9 mouse cellular contexts compared by ENCODE assay signal in genomic region chr11:60412173-60412572, GRCm38 (mm10). TPM values are rescaled to one million over a fixed set of nuclear protein-coding genes. Genes with fewer than 3 reads are reported as not detected.
A peak's percentile ranks its signal among the peaks of the same experiment; 100 is the strongest.
DNase-seq lines count a peak whose midpoint lies in the region; ATAC-seq and TF ChIP-seq lines count a peak whose summit lies in the region.
"Had no signal": no experiment of that assay in that cellular context is flagged by ENCODE, and none has a peak within 500 bp of the region (broad histone marks: within the 10 kb centered on the region; RNA-seq: fewer than 3 reads in every experiment).

No protein-coding gene starts in this region.

- TF ChIP-seq POLR2A in spleen, adult 2 months (IDR thresholded peaks at IDR 0.05; ENCODE audit: low read depth, low read length): no peak

- H3K4me3 ChIP-seq in forebrain, embryonic 10.5 days: no peak overlapping the region
- no peak overlapping the region for H3K4me3 ChIP-seq in forebrain, embryonic 16.5 days (replicated peaks; ENCODE audit: low read length)
- no peak overlapping the region for H3K4me3 ChIP-seq in liver, embryonic 13.5 days (replicated peaks)
- no peak overlapping the region for H3K4me3 ChIP-seq in spleen, adult 2 months (ENCODE audit: extremely low read depth, insufficient read depth, insufficient read length)
- H3K4me3 ChIP-seq: stomach, embryonic 15.5 days had no signal

- no peak overlapping the region for H3K9ac ChIP-seq in forebrain, embryonic 16.5 days (replicated peaks; ENCODE audit: low read depth, low read length)
- no peak overlapping the region for H3K9ac ChIP-seq in liver, embryonic 13.5 days
- H3K9ac ChIP-seq: stomach, embryonic 15.5 days had no signal

- ATAC-seq in forebrain, embryonic 16.5 days: no peak
- ATAC-seq in liver, embryonic 13.5 days (ENCODE audit: low read depth): no peak

- H3K36me3 ChIP-seq in forebrain, embryonic 10.5 days (replicated peaks): peaks cover 23% of the 10 kb centered on the region
- peaks cover 7% of the 10 kb centered on the region for H3K36me3 ChIP-seq in forebrain, embryonic 16.5 days (ENCODE audit: control insufficient read depth, insufficient read depth)
- peaks cover 31% of the 10 kb centered on the region for H3K36me3 ChIP-seq in liver, embryonic 13.5 days
- H3K36me3 ChIP-seq in spleen, adult 2 months (ENCODE audit: control insufficient read depth, insufficient read depth, low read length): peaks cover 11% of the 10 kb centered on the region

- H3K4me1 ChIP-seq in forebrain, embryonic 10.5 days: peaks cover 24% of the 10 kb centered on the region
- peaks cover 14% of the 10 kb centered on the region for H3K4me1 ChIP-seq in forebrain, embryonic 16.5 days (replicated peaks; ENCODE audit: control insufficient read depth, insufficient read depth, low read length)
- peaks cover 25% of the 10 kb centered on the region for H3K4me1 ChIP-seq in liver, embryonic 13.5 days (replicated peaks)
- H3K4me1 ChIP-seq in spleen, adult 2 months (ENCODE audit: control insufficient read depth, insufficient read depth, insufficient read length): peaks cover 7% of the 10 kb centered on the region

- no peak overlapping the region for H3K4me2 ChIP-seq in forebrain, embryonic 16.5 days (ENCODE audit: low read length)
- H3K4me2 ChIP-seq in liver, embryonic 13.5 days: no peak overlapping the region
- H3K4me2 ChIP-seq: stomach, embryonic 15.5 days had no signal

- WGBS in forebrain, embryonic 10.5 days: 17% methylated on average over 3 of the region's 3 CpGs
- 7% methylated on average over 3 of the region's 3 CpGs for WGBS in forebrain, embryonic 16.5 days
- 10% methylated on average over 3 of the region's 3 CpGs for WGBS in liver, embryonic 13.5 days (ENCODE audit: insufficient replicate concordance)
- 5% methylated on average over 3 of the region's 3 CpGs for WGBS in spleen, adult 2 months

- DNase-seq in forebrain, embryonic 10.5 days (ENCODE audit: extremely low spot score, low spot score): peak; percentile 33
- DNase-seq in testis, postnatal 10 days (ENCODE audit: low spot score): peak; percentile 80
- DNase-seq in testis, postnatal 14 days (ENCODE audit: low spot score): no peak
- DNase-seq in cerebellum, postnatal 10 days: peak; percentile 87 to 95
- DNase-seq in hindlimb bud, embryonic 11.5 days (ENCODE audit: extremely low spot score, low read depth, low spot score): peak; percentile 60
- peak; percentile 20 for DNase-seq in liver, embryonic 13.5 days
- DNase-seq in spleen, adult 2 months (ENCODE audit: low read depth in 1 of 2, low spot score in 2 of 2): peak; percentile 41 to 42

- no peaks in the 10 kb centered on the region for H3K9me3 ChIP-seq in forebrain, embryonic 10.5 days
- no peaks in the 10 kb centered on the region for H3K9me3 ChIP-seq in forebrain, embryonic 16.5 days (ENCODE audit: control insufficient read depth, low read length)
- no peaks in the 10 kb centered on the region for H3K9me3 ChIP-seq in liver, embryonic 13.5 days (replicated peaks)
- H3K9me3 ChIP-seq: stomach, embryonic 15.5 days had no signal

- H3K27me3 ChIP-seq in forebrain, embryonic 10.5 days (ENCODE audit: poor library complexity, severe bottlenecking): no peaks in the 10 kb centered on the region
- no peaks in the 10 kb centered on the region for H3K27me3 ChIP-seq in forebrain, embryonic 16.5 days (replicated peaks; ENCODE audit: control insufficient read depth, insufficient read depth, low read length)
- no peaks in the 10 kb centered on the region for H3K27me3 ChIP-seq in liver, embryonic 13.5 days
- H3K27me3 ChIP-seq in spleen, adult 2 months (ENCODE audit: control insufficient read depth, insufficient read depth, low read length): no peaks in the 10 kb centered on the region
- H3K27me3 ChIP-seq: stomach, embryonic 15.5 days had no signal

- H3K27ac ChIP-seq in forebrain, embryonic 10.5 days: no peak overlapping the region
- no peak overlapping the region for H3K27ac ChIP-seq in forebrain, embryonic 16.5 days (ENCODE audit: low read length)
- H3K27ac ChIP-seq in liver, embryonic 13.5 days: no peak overlapping the region
- no peak overlapping the region for H3K27ac ChIP-seq in spleen, adult 2 months (ENCODE audit: insufficient read depth, low read length)
- H3K27ac ChIP-seq: stomach, embryonic 15.5 days had no signal

- TF ChIP-seq CTCF in spleen, adult 2 months (IDR thresholded peaks at IDR 0.05; ENCODE audit: extremely low read depth, insufficient read depth, insufficient read length, insufficient replicate concordance): no peak

RNA-seq across cellular contexts. Expression of gene Gid4, which starts 4.8 kb away (rescaled TPM):
- polyA plus RNA-seq in forebrain, embryonic 10.5 days (2016; fragmentation: Nextera tagmentation; extraction: Ambion mirVana): 29.5 and 33.5 TPM in 2 replicates
- polyA plus RNA-seq in forebrain, embryonic 16.5 days (2015; fragmentation: Nextera tagmentation; extraction: Ambion mirVana): 28.7 and 29.7 TPM in 2 replicates
- 9.9 and 12.8 TPM in 2 replicates for polyA plus RNA-seq in liver, embryonic 13.5 days (2015; fragmentation: Nextera tagmentation; extraction: Ambion mirVana)
- 10.0 and 11.7 TPM in 2 replicates for polyA plus RNA-seq in spleen, adult 2 months (2012; rRNA removed)

RNA-seq across cellular contexts. Expression of gene Atpaf2, which starts 6.1 kb away (rescaled TPM):
- polyA plus RNA-seq in forebrain, embryonic 10.5 days (2016; fragmentation: Nextera tagmentation; extraction: Ambion mirVana): 53.5 and 54.8 TPM in 2 replicates
- polyA plus RNA-seq in forebrain, embryonic 16.5 days (2015; fragmentation: Nextera tagmentation; extraction: Ambion mirVana): 50.5 and 53.4 TPM in 2 replicates
- 43.5 and 44.0 TPM in 2 replicates for polyA plus RNA-seq in liver, embryonic 13.5 days (2015; fragmentation: Nextera tagmentation; extraction: Ambion mirVana)
- 15.1 and 19.1 TPM in 2 replicates for polyA plus RNA-seq in spleen, adult 2 months (2012; rRNA removed)

RNA-seq across cellular contexts. Expression of gene Drg2, which starts 42.2 kb away (rescaled TPM):
- 129 and 130 TPM in 2 replicates for polyA plus RNA-seq in forebrain, embryonic 10.5 days (2016; fragmentation: Nextera tagmentation; extraction: Ambion mirVana)
- 103 TPM in 2 replicates for polyA plus RNA-seq in forebrain, embryonic 16.5 days (2015; fragmentation: Nextera tagmentation; extraction: Ambion mirVana)
- polyA plus RNA-seq in liver, embryonic 13.5 days (2015; fragmentation: Nextera tagmentation; extraction: Ambion mirVana): 47.6 and 52.3 TPM in 2 replicates
- 26.4 and 27.6 TPM in 2 replicates for polyA plus RNA-seq in spleen, adult 2 months (2012; rRNA removed)

RNA-seq across cellular contexts. Expression of gene Myo15, which starts 57.0 kb away (rescaled TPM):
- 0.02 and 0.10 TPM in 2 replicates for polyA plus RNA-seq in forebrain, embryonic 10.5 days (2016; fragmentation: Nextera tagmentation; extraction: Ambion mirVana)
- polyA plus RNA-seq in forebrain, embryonic 16.5 days (2015; fragmentation: Nextera tagmentation; extraction: Ambion mirVana): 0.08 and 0.15 TPM in 2 replicates
- 0.16 and 0.21 TPM in 2 replicates for polyA plus RNA-seq in liver, embryonic 13.5 days (2015; fragmentation: Nextera tagmentation; extraction: Ambion mirVana)
- polyA plus RNA-seq in spleen, adult 2 months (2012; rRNA removed): 0.52 and 0.69 TPM in 2 replicates

RNA-seq across cellular contexts. Expression of gene Drc3, which starts 59.0 kb away (rescaled TPM):
- 1.5 and 1.6 TPM in 2 replicates for polyA plus RNA-seq in forebrain, embryonic 10.5 days (2016; fragmentation: Nextera tagmentation; extraction: Ambion mirVana)
- 4.6 and 4.7 TPM in 2 replicates for polyA plus RNA-seq in forebrain, embryonic 16.5 days (2015; fragmentation: Nextera tagmentation; extraction: Ambion mirVana)
- 0.33 and 0.56 TPM in 2 replicates for polyA plus RNA-seq in liver, embryonic 13.5 days (2015; fragmentation: Nextera tagmentation; extraction: Ambion mirVana)
- polyA plus RNA-seq in spleen, adult 2 months (2012; rRNA removed): 0.11 and 0.22 TPM in 2 replicates
